Mouse (Mus musculus): ENCODE measurements around the gene Nol6. TPM values are rescaled to one million over a fixed set of nuclear protein-coding genes. Genes with fewer than 3 reads are reported as not detected.
"Not testable (repeated sequence)": the region's sequence is repeated elsewhere in the genome, so short reads cannot be mapped to it uniquely, and the experiment has no call there.

Nol6 gene
- polyA plus RNA-seq, 3 experiments from 2014 or later: 14.5 to 20.3 (median 15.7) TPM

DNA sequence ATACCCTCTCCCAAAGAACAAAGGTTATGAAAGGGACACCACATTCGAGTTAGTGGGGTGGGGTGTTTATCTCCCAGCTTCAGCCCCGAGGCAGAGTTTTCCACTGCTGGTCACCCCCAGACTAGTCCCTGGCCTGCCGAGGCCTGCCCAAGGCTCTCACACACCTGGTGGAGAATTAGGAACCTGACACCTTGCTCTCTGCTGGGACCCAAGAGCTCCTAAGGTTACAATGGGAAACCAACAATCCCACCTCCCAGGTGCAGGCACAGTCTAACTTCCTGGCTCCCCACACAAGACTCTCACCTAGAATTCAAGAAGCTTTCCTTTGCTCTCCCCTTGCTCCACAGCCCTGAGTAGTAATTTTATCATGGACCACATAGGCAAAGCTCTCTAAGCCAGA, 7.4 kb downstream of the Nol6 start:
- ATAC-seq: no peak

DNA sequence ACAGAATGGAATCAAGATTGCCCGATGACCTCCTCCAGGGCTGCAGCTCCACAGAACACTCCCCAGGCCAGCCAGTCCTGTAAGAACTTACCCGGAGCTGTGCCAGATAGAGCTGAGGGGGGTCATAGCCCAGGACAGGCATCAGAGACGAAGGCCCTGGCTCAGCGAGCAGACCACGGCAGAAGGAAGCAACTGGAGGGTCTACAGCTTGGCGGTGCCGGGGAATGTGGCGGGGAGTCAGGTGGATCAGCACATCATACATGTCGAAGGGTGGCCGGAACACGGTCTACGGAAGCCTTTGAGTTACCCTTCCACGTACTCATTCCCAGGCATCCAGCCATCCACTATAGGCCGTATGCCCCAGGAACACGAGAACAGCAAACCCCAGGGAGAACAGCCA, 8.5 kb downstream of the Nol6 start:
- no peak for ATAC-seq

DNA sequence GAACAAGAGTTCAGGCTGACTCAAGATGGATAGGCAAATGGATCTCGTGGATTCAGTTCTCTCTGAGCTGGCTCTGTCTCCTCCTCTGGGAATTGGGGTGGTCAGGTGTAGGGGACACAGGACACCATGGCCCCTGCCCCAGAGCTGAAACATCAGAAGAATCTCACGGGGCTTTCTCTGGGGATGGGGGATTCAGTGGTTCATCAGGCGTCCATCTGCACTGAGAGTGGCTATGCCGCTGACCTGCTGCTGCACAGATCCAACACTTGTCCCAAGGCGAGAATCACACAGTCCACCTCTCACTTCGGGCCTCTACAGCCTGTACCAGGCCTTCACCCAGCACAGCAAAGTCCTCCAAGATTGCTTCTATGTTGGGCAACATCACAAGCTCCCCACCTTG, 9.2 kb downstream of the Nol6 start:
- no peak for ATAC-seq

- no peak for ATAC-seq
Measured at GRCm38 (mm10) chr4:41114358-41115070, 9.7 kb downstream of the Nol6 start.

DNA sequence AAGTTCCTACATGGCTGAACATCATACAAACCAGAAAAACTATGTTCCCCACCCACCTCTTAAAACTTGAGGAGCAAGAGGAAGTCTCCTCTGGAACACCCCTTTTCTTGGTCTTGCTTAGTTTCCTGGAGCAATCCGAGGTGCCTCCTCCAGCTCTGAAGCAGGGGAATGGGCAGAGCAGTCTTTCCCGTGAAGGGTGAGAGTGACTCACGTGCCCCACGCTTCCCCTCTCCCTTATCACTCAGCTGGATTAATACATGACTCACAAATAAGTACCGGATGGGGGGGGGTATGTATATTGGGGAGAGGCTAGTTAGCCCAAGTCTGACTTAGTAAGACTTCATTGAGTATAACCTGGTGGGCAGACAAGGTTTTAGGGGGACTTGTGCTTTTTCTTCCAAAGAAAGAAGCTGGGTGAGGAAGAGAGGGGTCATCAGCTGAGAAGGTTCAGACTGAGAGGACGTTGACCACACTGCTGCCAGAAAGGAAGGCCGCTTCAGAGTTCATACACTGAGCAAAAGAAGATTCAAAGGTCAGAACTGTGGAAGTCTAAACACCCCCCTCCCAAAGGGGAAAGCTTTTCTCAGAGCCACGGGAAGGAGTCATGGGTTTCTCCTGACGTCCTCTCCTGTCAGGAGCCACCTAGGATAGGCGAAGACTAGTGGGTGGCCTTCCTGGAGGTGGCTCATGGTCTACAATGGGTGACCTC, 15.4 kb downstream of the Nol6 start:
- ATAC-seq: no peak

- no peak for ATAC-seq
Measured at GRCm38 (mm10) chr4:41107440-41107839, 16.8 kb downstream of the Nol6 start.

DNA sequence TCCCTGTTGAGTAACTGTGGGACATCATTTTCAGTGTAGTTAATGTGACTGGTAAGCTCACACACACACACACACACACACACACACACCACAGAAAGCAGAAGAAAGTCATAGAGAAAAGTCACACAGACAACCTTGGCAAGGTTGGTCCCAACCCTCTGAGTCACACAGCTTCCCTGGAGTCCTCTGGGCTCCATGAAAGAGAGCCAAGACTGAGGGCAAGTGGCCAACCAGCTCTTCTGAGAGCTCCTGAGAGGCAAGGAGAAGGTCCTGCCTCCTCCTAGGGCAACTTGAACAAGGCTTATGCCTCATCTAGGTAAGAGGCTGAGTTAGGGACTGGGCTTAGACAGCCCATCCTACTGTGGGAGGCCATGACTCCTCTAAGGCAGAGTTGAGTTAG, 21.4 kb downstream of the Nol6 start:
- ATAC-seq: no peak

DNA sequence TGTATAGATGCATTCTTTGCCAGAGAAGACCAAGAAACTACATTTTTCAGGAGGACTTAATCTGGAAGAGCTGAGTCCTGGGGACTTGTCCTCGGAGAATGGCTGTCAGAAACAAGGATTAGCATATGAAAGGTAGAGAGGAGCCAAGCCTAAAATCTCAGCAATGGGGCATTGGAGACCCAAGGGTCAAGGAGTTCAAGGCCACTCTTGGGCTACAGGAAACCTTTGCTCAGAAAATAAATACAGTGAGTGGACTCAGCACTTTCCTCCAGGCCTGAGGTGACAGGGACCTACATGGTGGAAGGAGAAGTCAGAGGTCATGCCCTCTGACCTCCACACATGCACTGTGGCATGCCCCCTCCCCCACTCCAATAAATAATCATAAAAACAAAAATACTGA, 23.3 kb downstream of the Nol6 start:
- ATAC-seq: no peak

DNA sequence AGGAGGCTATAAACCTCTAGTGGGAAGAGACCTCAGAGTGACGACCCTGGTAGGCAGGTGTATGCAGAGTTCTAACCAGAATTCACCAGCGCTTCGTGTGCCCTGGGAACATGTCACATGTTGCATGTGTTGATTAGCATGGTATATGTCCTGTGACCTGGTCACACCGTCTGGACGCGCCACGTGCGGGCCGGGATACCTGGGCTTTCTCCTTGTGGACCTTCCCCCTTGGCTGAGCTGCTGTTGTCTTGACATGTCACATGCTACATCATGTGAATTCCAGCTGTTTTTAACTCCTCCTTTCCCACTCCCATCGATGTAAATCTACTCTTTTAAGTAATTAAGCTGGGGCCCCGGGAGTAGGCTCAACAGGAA, 25.7 kb downstream of the Nol6 start:
- no peak for ATAC-seq

- ATAC-seq: peak; percentile 68
Measured at GRCm38 (mm10) chr4:41097871-41098576, 26.2 kb downstream of the Nol6 start, which contains the start of gene Aqp3. Gene Aqp3 (minus strand): TSS chr4:41098183.

DNA sequence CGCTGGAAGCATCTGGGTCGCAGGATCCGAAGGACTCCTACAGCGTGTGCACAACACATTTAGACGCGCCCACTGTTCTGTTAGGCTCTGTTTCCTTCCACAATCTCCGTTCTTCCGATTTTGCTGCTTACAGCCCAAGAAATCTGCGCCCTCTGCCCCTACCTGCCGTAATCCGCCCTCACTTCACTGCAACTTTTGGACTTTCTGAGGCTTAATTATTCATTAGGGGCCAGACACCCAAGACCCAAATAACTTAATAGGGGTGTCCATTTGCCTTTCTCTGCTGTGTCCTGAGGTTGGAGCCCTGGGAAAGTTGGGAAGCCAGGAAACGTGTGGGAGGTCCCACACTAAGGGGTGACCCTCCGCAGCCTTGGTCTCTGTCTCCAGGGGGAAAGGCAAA, 26.9 kb downstream of the Nol6 start:
- ATAC-seq: no peak

DNA sequence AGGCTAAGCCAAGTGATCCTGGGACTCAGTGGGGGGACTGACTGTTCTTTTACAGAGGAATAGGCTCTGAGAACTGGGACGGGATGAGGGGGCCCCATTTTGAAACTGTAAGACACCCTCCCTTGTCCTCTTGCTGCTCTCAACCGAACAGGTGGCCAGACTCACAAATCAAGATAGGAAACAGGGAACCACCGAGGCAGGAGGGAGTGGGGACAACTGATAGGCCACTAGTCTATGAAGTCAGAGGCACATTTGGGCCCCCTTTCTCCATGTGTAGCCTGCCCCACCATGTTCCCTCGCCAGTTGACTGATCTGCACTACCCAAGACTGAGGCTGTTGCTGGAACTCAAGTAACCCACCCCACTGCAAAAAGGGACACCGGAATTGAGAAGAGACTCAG, 27.5 kb downstream of the Nol6 start:
- no peak for ATAC-seq

GRCm38 (mm10) chr4:41096169-41096568, 28.1 kb downstream of the Nol6 start:
- no peak for ATAC-seq

- no peak for ATAC-seq
Measured at GRCm38 (mm10) chr4:41094361-41094760, 29.9 kb downstream of the Nol6 start.

- no peak for ATAC-seq
Measured at GRCm38 (mm10) chr4:41092958-41093357, 31.3 kb downstream of the Nol6 start.

DNA sequence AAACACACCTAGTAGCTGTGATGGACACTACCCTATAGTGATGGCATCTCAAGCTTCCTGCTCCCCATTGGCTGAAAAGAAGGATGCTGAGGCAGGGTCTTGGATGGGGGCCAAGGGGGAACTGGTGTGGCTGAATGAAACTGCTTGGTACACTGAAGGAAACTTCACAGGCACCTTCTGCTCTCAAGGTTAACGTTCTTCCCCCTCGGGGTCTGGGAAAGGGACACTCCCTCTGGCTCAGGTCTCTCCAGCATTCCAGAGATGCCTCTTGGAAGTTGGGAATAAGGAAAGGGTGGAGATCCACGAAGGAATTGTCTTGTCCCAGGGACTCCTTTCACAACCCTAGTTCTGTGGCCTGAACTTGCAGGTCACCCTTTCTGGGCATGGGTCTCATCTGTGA, 32.9 kb downstream of the Nol6 start:
- no peak for ATAC-seq

- no peak for ATAC-seq
Measured at GRCm38 (mm10) chr4:41089705-41090104, 34.5 kb downstream of the Nol6 start.

GRCm38 (mm10) chr4:41089189-41089588, 35.1 kb downstream of the Nol6 start:
- no peak for ATAC-seq

DNA sequence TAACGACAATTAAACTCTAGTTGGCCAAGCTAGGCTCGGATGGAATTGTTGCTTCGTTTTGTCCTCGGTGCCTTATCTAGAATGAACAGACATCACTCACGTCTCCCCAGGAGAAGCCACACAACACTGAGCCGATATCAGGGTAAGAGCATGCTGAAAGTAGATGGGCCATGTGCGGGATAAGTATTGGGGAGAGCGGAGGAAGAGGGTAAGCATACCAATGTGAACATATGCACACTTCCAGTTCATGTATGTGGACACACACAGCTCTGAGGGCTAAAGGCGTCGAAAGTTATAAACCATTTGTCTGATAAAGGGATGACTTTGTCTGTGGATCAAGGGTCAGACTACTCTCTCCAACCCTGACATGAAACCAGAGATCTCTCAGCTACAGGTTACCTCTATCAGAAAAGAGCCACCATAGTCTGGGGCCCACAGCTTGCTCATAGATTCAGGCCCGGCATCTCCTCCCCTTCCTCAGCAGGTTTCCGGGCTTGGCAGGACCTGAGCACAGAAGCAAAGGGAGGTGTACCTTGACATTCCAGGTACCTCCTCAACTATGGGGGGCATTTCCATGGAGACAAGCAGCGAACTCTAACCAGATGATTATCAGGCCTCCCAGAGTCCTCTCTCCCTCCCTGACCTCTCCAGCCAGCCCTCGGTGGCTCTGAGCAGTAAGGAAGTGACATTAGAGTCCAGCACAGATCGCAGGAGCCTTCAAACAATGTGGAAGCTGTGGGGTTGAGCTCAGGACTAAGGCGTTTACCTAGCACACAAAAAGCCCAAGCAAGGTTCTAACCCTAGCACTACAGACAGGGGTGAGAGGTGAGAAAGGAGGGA, 36.6 kb downstream of the Nol6 start:
- ATAC-seq: no peak

DNA sequence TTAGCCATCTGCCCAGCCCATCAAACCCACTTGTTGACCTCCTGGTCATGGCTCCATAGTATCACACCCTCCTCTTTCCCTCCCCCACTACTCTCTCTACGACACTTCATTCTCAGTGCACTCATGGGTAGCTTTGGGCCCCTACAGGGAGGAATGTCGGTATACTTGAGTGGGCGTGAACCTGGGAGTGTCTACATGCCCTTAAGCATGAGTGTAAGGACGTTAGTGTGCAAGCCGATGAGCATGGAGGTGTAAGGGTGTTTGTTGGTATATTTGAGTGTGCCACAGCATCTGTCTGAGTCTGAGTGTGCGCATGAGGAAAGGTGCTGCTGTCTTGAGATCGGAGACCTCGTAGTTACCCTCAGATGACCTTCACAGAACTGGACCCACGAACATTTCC, 37.3 kb downstream of the Nol6 start:
- ATAC-seq: no peak

GRCm38 (mm10) chr4:41084819-41085218, 39.4 kb downstream of the Nol6 start:
- ATAC-seq: no peak

- ATAC-seq: not testable (repeated sequence)
Measured at GRCm38 (mm10) chr4:41082803-41083202, 41.5 kb downstream of the Nol6 start.

- no peak for ATAC-seq
Measured at GRCm38 (mm10) chr4:41081733-41082132, 42.5 kb downstream of the Nol6 start.

Data from inflammation-experienced regulatory T-cells, adult 6 months (primary cell).